Mouse (Mus musculus) erythroblast, embryonic 14.5 days (primary cell): ENCODE results near the gene Gak.

Experiments
- GATA1 ChIP-seq: IDR thresholded peaks from 2 replicates; pipeline ENCODE4 v1.6.1; 2012; ENCODE audit warnings: low read length, inconsistent platforms, mixed read lengths
- TAL1 ChIP-seq: IDR thresholded peaks from 3 replicates; pipeline ENCODE4 v1.6.1; 2012; ENCODE audit warnings: low read length, inconsistent platforms, mixed read lengths

GRCm38 (mm10) chr5:108599923-108600322 is 29.6 kb downstream of the Gak start:
- TF ChIP-seq GATA1 = no peak
- no peak for TF ChIP-seq TAL1
